Mouse (Mus musculus) telencephalon, adult 2 months (tissue): ENCODE results near the gene Pex19.
A peak's percentile ranks its signal among the peaks of the same experiment; 100 is the strongest.

Experiments
- DNase-seq: peaks from one replicate; pipeline ENCODE4 v3.0.0-alpha.2; 2011; ENCODE audit warnings: low read depth, low spot score

Pex19 gene

GRCm38 (mm10) chr1:172126376-172127347 lies at the start of gene Pex19:
Gene Pex19 (plus strand): TSS chr1:172126755.
- DNase-seq = peak; percentile 85

GRCm38 (mm10) chr1:172077981-172078380 lies 48.6 kb upstream of the Pex19 start:
- no peak for DNase-seq

- peak; percentile 95 for DNase-seq
Measured at GRCm38 (mm10) chr1:172082101-172082898, 44.3 kb upstream of the Pex19 start, which contains the start of the genes Copa and Ncstn. Gene Copa (plus strand): TSS chr1:172082529. Gene Ncstn (minus strand): TSS chr1:172082795.

- no peak for DNase-seq
Measured at GRCm38 (mm10) chr1:172082899-172083445, 43.6 kb upstream of the Pex19 start.

- no peak for DNase-seq
Measured at GRCm38 (mm10) chr1:172093522-172093921, 33.0 kb upstream of the Pex19 start.

GRCm38 (mm10) chr1:172094295-172094694 lies 32.3 kb upstream of the Pex19 start:
- DNase-seq = no peak

- no peak for DNase-seq
Measured at GRCm38 (mm10) chr1:172095202-172095601, 31.4 kb upstream of the Pex19 start.

- DNase-seq = no peak
Measured at GRCm38 (mm10) chr1:172099325-172100033, 27.1 kb upstream of the Pex19 start.

- no peak for DNase-seq
Measured at GRCm38 (mm10) chr1:172103619-172104018, 22.9 kb upstream of the Pex19 start.

GRCm38 (mm10) chr1:172105101-172105500 lies 21.5 kb upstream of the Pex19 start:
- no peak for DNase-seq

GRCm38 (mm10) chr1:172107777-172108477 lies 18.6 kb upstream of the Pex19 start:
- no peak for DNase-seq

GRCm38 (mm10) chr1:172116948-172117347 lies 9.6 kb upstream of the Pex19 start:
- peak; percentile 54 for DNase-seq

- DNase-seq = no peak
Measured at GRCm38 (mm10) chr1:172119100-172119499, 7.5 kb upstream of the Pex19 start.

GRCm38 (mm10) chr1:172119720-172120119 lies 6.8 kb upstream of the Pex19 start:
- DNase-seq = peak; percentile 45

- DNase-seq = no peak
Measured at GRCm38 (mm10) chr1:172122671-172123070, 3.9 kb upstream of the Pex19 start.

GRCm38 (mm10) chr1:172124572-172124971 lies 2.0 kb upstream of the Pex19 start:
- no peak for DNase-seq

- DNase-seq = no peak
Measured at GRCm38 (mm10) chr1:172127487-172127886, 932 bp downstream of the Pex19 start.

- no peak for DNase-seq
Measured at GRCm38 (mm10) chr1:172128563-172128962, 2.0 kb downstream of the Pex19 start.

GRCm38 (mm10) chr1:172129108-172129507 lies 2.6 kb downstream of the Pex19 start:
- DNase-seq = no peak

GRCm38 (mm10) chr1:172129780-172130179 lies 3.2 kb downstream of the Pex19 start:
- DNase-seq = no peak

- DNase-seq = no peak
Measured at GRCm38 (mm10) chr1:172132319-172132718, 5.8 kb downstream of the Pex19 start.
